Mouse (Mus musculus) limb, embryonic 12.5 days (tissue): ENCODE data around the gene Plcd4. TPM values are rescaled to one million over a fixed set of nuclear protein-coding genes. Genes with fewer than 3 reads are reported as not detected.
A peak's percentile ranks its signal among the peaks of the same experiment; 100 is the strongest.

ENCODE experiments used
- ATAC-seq: fragments of 200-750 bp; cut with Nextera tagmentation; 2 replicates; pipeline ENCODE4 v1.8.0; 2017; ENCODE audit warnings: low read depth, moderate TSS enrichment; ENCODE audit not compliant: insufficient number of reproducible peaks, insufficient read depth, low FRiP score, low TSS enrichment
- H3K27ac ChIP-seq: fragments of 300-500 bp; sonication (generic); 2 replicates; pipeline ENCODE4 v1.5.1; 2016; ENCODE audit warnings: mild to moderate bottlenecking, moderate library complexity
- H3K27me3 ChIP-seq: fragments of 300-500 bp; sonication (generic); 2 replicates; pipeline ENCODE4 v1.6.1; 2016; ENCODE audit warnings: mild to moderate bottlenecking, moderate library complexity
- H3K36me3 ChIP-seq: fragments of 300-500 bp; sonication (generic); 2 replicates; pipeline ENCODE4 v1.6.1; 2016; ENCODE audit warnings: mild to moderate bottlenecking, moderate library complexity
- H3K4me1 ChIP-seq: fragments of 300-500 bp; sonication (generic); replicated peaks from 2 replicates; pipeline ENCODE4 v1.6.1; 2016
- H3K4me2 ChIP-seq: fragments of 300-500 bp; sonication (generic); 2 replicates; pipeline ENCODE4 v1.6.1; 2016; ENCODE audit warnings: mild to moderate bottlenecking, moderate library complexity
- H3K4me3 ChIP-seq: fragments of 300-500 bp; sonication (generic); replicated peaks from 2 replicates; pipeline ENCODE4 v1.5.1; 2016; ENCODE audit warnings: mild to moderate bottlenecking
- H3K9ac ChIP-seq: fragments of 300-500 bp; sonication (generic); replicated peaks from 2 replicates; pipeline ENCODE4 v1.6.1; 2016; ENCODE audit warnings: mild to moderate bottlenecking, moderate library complexity
- H3K9me3 ChIP-seq: fragments of 300-500 bp; sonication (generic); 2 replicates; pipeline ENCODE4 v1.6.1; 2016; ENCODE audit warnings: mild to moderate bottlenecking, moderate library complexity
- WGBS: fragments of 180-500 bp; shearing (Covaris S2); methylation state at CpG from one replicate; pipeline ENCODE4 v1.1.7; 2016; 5-methylcytosine and 5-hydroxymethylcytosine counted together
- microRNA-seq: library from miRNA; unstranded; fragments of <30 nt; microRNA quantifications from one replicate; pipeline ENCODE4, GENCODE M21; 2017
- polyA plus RNA-seq: library from polyadenylated mRNA; unstranded; fragments of >200 nt; fragmentation: Nextera tagmentation; extraction: Ambion mirVana; gene quantifications from 2 replicates; pipeline ENCODE4 v1.2.1, GENCODE M21; 2016

Gene Plcd4
- polyA plus RNA-seq, 1 experiment from 2014 or later, result 0.51 TPM

DNA sequence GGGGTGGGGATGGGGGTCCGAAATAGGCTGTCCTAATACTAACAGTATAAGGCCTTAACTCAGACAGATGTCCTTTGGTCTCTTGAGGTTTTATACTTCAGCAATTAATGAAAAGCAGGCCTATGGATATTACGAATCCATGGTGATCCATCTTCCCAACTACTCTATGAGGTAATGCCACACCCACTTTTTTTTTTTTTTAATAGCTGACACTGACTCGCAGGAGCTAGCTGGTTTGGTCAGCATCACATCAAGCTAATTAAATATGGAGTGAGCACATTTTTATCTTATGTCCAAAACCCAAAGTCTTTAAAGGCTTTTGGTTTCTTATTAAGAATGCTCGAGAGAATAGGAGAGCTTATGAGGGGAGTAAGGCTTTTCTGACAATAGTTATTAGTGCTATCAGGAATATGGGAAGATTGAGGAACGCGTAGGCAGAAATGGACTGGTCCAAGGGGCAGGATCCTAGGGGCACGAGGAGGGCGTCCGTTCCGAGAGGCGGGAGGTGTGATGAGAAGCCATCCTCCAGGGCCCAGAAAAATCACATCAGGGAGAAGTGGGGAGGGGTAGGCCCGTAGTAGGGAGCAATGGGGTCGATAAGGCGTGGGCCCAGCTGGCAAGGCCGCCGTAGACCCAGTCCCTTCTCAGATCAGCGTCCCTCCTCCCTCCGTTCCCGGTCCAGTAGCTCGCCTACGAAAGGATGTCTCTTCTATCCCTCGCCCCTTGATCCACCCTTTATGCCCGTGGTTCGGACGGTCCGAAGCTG is 58.0 kb downstream of the Plcd4 start:
- H3K9ac ChIP-seq, result peak overlapping the region; percentile 79
- H3K36me3 ChIP-seq, result peaks cover 46% of the 10 kb centered on the region
- peak overlapping the region; percentile 86 for H3K4me2 ChIP-seq
- 0 out of 2 replicates have a peak overlapping the region, but pooled peaks have one; percentile 58 for H3K27ac ChIP-seq
- peak; percentile 37; the same call in 1 of the 2 replicates for ATAC-seq
- no peaks in the 10 kb centered on the region for H3K27me3 ChIP-seq
- no peaks in the 10 kb centered on the region for H3K9me3 ChIP-seq
- peaks cover 17% of the 10 kb centered on the region for H3K4me1 ChIP-seq
- H3K4me3 ChIP-seq, result peak overlapping the region; percentile 81
- WGBS, result 8% methylated on average over 26 of the region's 26 CpGs

- peak within 1 kb of the TSS; percentile 79 for H3K9ac ChIP-seq
- no peaks in the 10 kb centered on the region for H3K9me3 ChIP-seq
- H3K4me1 ChIP-seq, result peaks cover 17% of the 10 kb centered on the region
- H3K27me3 ChIP-seq, result no peaks in the 10 kb centered on the region
- peaks cover 40% of the 10 kb centered on the region for H3K36me3 ChIP-seq
- 0 out of 2 replicates have a peak within 1 kb of the TSS, but pooled peaks have one; percentile 58 for H3K27ac ChIP-seq
- peak within 1 kb of the TSS; percentile 81 for H3K4me3 ChIP-seq
- peak; percentile 79 for ATAC-seq
- peak within 1 kb of the TSS; percentile 86 for H3K4me2 ChIP-seq
- 8% methylated on average over 25 of the region's 25 CpGs for WGBS
Measured at GRCm38 (mm10) chr1:74601267-74601962, 58.7 kb downstream of the Plcd4 start, which contains the start of the genes Rnf25 and Stk36. Rnf25 (minus strand) TSS chr1:74601397. Stk36 (plus strand) TSS chr1:74601445.

Small RNA genes within 50 kb of the gene (microRNA-seq; reads per million reads assigned to microRNA genes)
- not detected for gene Gm25035

Other genes starting within 250 kb of the Plcd4 start
- 18.0 and 18.9 TPM in 2 replicates for gene Tmbim1, start 237.3 kb upstream of the Plcd4 start, polyA plus RNA-seq
- gene Catip, start 180.8 kb upstream of the Plcd4 start, polyA plus RNA-seq, result 1.5 and 1.6 TPM in 2 replicates
- gene Slc11a1, start 167.7 kb upstream of the Plcd4 start, polyA plus RNA-seq, result 0.85 and 2.2 TPM in 2 replicates
- 75.3 and 78.5 TPM in 2 replicates for gene Ctdsp1, start 151.4 kb upstream of the Plcd4 start, polyA plus RNA-seq
- 0.19 TPM in 2 replicates for gene Vil1, start 133.5 kb upstream of the Plcd4 start, polyA plus RNA-seq
- 82.6 and 84.5 TPM in 2 replicates for gene Cnot9, start 36.8 kb upstream of the Plcd4 start, polyA plus RNA-seq
- gene Usp37, start 1.4 kb downstream of the Plcd4 start, polyA plus RNA-seq, result 43.2 and 46.2 TPM in 2 replicates
- 8.3 and 11.3 TPM in 2 replicates for gene Zfp142, start 45.4 kb downstream of the Plcd4 start, polyA plus RNA-seq
- 15.1 and 16.2 TPM in 2 replicates for gene Bcs1l, start 45.4 kb downstream of the Plcd4 start, polyA plus RNA-seq
- gene Rnf25, start 58.5 kb downstream of the Plcd4 start, polyA plus RNA-seq, result 37.0 and 37.3 TPM in 2 replicates
- 12.0 and 12.5 TPM in 2 replicates for gene Stk36, start 58.6 kb downstream of the Plcd4 start, polyA plus RNA-seq
- gene Ttll4, start 118.9 kb downstream of the Plcd4 start, polyA plus RNA-seq, result 30.4 and 33.6 TPM in 2 replicates
- 14.9 and 15.8 TPM in 2 replicates for gene Cyp27a1, start 170.7 kb downstream of the Plcd4 start, polyA plus RNA-seq
- 0.46 and 0.47 TPM in 2 replicates for gene Prkag3, start 206.3 kb downstream of the Plcd4 start, polyA plus RNA-seq
- 38.7 and 40.5 TPM in 2 replicates for gene Wnt6, start 229.0 kb downstream of the Plcd4 start, polyA plus RNA-seq
- 3.4 and 3.5 TPM in 2 replicates for gene Wnt10a, start 248.6 kb downstream of the Plcd4 start, polyA plus RNA-seq